Mouse (Mus musculus): ENCODE measurements at regions not wholly inside any gene's neighbourhood (a gene's known extent, or its start where the extent isn't known, plus 50 kb on each side); places are given as distances from the start of the nearest gene placed in this dataset.

DNA sequence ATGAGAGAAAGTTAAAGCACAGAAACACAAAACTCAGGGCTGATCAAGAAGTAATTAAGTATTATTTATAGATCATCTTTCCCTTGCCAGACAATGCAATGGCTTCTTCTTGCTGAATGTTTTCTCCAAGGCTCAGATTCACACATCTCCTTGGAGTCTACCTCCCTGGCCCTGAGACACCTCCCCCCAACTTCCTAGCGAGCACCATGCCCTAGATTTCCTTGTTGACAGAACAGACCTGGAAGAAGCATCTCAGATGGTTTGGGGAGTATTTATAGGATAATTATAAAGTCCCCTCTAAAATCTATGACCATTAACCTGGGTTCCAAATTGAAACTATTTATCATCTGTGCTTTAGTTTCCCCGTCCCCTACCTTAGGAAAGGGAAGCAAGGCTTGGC is 441.6 kb upstream of the Tnp1 start:
- H3K27me3 ChIP-seq, result peaks cover 4% of the 10 kb centered on the region; the same call in 1 of the 2 replicates
- WGBS, result 82% methylated on average over 2 of the region's 2 CpGs

DNA sequence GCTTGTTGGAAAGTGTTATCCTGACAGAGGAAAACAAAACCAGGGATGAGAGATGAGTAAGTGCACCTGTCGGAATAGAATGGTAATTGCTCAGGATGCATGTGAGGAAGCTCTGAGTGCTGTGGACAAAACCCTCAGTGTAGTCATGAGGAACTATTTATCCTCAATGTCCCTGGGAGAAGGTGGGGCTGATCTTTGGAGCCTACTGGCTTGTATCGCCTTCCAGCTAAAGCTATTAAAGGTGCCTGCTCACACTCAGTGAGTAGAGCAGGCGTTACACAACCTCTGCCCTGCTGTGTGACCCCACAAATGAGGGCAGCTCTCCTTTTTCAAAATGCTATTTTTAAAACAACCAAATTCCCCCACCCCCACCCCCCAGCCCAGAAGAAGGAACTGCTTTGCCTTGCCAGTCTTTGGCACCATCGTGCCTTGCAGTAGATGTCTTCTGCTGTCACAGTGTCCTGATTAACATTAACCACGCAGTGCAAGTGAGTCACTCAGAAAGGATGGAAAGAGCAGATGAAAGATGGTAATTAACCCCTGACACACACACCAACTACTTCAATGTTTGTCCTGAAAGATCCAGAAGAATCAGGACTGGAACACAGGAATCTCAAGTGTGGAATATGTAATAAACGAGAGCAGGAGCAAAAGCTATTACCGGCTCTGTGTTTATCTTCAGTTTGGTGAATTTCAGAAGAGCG is 440.8 kb upstream of the Tnp1 start:
- WGBS, result 88% methylated on average over 8 of the region's 8 CpGs
- no peaks in the 10 kb centered on the region; the same call in 1 of the 2 replicates for H3K4me1 ChIP-seq
- H3K27ac ChIP-seq (replicated peaks), result no peak overlapping the region
- H3K4me3 ChIP-seq, result no peak overlapping the region
- no peaks in the 10 kb centered on the region for H3K9me3 ChIP-seq
- H3K36me3 ChIP-seq, result no peaks in the 10 kb centered on the region
- ATAC-seq (ENCODE audit: low FRiP score, low read depth), result no peak
- H3K4me2 ChIP-seq (replicated peaks), result no peak overlapping the region
- peaks cover 2% of the 10 kb centered on the region; the same call in 1 of the 2 replicates for H3K27me3 ChIP-seq
- no peak overlapping the region for H3K9ac ChIP-seq (replicated peaks)

More for the DNA sequence above, 441.6 kb upstream of the Tnp1 start:
- Histone ChIP-seq H3K4me2 (replicated peaks) (no peak overlapping the region), H3K4me3 (no peak overlapping the region), H3K9ac (replicated peaks) (no peak overlapping the region), H3K4me1 (no peaks in the 10 kb centered on the region; the same call in 1 of the 2 replicates), H3K36me3 (no peaks in the 10 kb centered on the region), H3K27ac (replicated peaks) (no peak overlapping the region), H3K9me3 (no peaks in the 10 kb centered on the region)
- ATAC-seq (ENCODE audit: low FRiP score, low read depth), result no peak

DNA sequence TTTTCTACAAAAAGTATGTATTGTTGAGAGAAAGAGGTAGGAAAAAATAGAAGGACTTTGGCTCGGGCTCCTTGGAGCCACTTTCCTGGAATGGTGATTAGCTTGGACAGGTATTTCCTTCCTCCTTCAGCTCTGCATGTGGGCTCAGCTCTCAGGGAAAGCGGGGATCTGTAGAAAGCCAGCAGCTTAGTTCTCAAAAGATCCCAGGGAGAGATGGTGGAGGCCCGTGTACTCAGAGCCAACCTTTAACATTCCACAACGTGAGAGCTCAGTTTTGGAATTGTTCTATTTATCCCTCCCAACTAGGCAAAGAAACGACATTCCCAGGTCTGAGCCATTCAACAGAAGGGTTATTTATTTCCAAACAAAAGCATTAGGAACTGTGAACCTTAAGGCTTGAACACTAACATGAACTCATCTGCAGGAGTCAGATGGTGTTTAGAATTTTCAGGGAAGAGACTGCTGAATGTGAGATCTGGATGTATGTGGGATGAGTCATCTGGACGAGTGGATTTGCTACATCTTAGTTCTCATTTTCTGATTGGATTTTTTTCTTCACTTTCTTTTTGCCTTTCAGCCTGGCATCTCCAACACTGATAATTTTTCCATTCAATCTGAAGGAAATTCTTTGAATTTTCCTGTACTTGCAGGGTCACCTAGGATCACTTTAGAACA is 428.6 kb upstream of the Tnp1 start:
- no peaks in the 10 kb centered on the region for H3K27me3 ChIP-seq
- H3K4me3 ChIP-seq, result no peak overlapping the region
- 49% methylated on average over 6 of the region's 6 CpGs for WGBS
- no peak overlapping the region for H3K9ac ChIP-seq (replicated peaks)
- H3K9me3 ChIP-seq, result no peaks in the 10 kb centered on the region
- no peak overlapping the region for H3K27ac ChIP-seq (replicated peaks)
- H3K4me1 ChIP-seq, result no peaks in the 10 kb centered on the region
- no peak overlapping the region for H3K4me2 ChIP-seq (replicated peaks)
- no peak for ATAC-seq (ENCODE audit: low FRiP score, low read depth)
- H3K36me3 ChIP-seq, result no peaks in the 10 kb centered on the region

DNA sequence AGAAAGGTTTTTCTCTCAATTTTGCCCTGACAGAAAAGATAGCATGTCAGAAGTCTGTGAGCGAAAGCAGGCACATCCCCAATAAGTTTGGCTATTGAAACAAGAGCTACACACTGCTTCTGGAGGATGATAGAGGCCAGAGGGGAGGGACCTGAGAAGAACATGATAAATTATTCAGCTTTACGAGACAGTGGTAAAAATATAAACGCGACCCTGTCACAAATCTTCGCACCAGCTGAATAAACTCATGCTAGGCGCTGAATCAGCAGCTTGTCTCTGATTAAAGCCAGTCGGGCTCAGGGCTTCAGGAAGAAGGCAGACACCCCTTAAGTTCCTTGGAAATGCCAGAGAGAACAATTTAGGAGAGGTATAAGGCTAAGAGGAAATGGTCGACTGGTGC is 422.7 kb upstream of the Tnp1 start:
- WGBS, result 67% methylated on average over 8 of the region's 8 CpGs

DNA sequence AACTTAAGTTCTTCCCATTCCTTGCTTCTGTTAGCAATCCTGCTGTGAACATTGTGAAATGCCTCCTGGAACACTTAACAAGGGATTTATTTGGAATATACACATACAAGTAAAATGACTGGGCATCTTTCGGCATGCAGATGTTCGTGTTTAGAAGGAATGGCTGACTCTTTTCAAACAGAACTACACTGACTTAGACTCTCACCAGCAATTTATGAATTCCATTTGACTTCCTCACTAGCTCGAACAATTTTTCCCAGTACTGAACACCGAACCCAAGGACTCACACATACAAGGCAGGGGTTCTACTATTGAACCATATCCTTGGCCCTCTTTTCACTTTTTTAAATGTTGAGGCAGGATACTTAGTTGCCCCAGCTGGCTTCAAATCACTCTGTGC is 412.4 kb upstream of the Tnp1 start:
- 92% methylated on average over 4 of the region's 4 CpGs for WGBS
- ATAC-seq (ENCODE audit: low FRiP score, low read depth), result no peak
- H3K27ac ChIP-seq (replicated peaks), result no peak overlapping the region
- H3K36me3 ChIP-seq, result no peaks in the 10 kb centered on the region
- no peak overlapping the region for H3K9ac ChIP-seq (replicated peaks)
- no peaks in the 10 kb centered on the region for H3K9me3 ChIP-seq
- no peaks in the 10 kb centered on the region for H3K4me1 ChIP-seq
- no peaks in the 10 kb centered on the region for H3K27me3 ChIP-seq
- H3K4me2 ChIP-seq (replicated peaks), result no peak overlapping the region
- H3K4me3 ChIP-seq, result no peak overlapping the region

More for the DNA sequence above, 422.7 kb upstream of the Tnp1 start:
- Histone ChIP-seq H3K9me3 (no peaks in the 10 kb centered on the region), H3K4me2 (replicated peaks) (no peak overlapping the region), H3K36me3 (no peaks in the 10 kb centered on the region), H3K4me1 (no peaks in the 10 kb centered on the region), H3K27ac (replicated peaks) (no peak overlapping the region), H3K9ac (replicated peaks) (no peak overlapping the region), H3K4me3 (no peak overlapping the region), H3K27me3 (no peaks in the 10 kb centered on the region)
- ATAC-seq (ENCODE audit: low FRiP score, low read depth), result no peak

DNA sequence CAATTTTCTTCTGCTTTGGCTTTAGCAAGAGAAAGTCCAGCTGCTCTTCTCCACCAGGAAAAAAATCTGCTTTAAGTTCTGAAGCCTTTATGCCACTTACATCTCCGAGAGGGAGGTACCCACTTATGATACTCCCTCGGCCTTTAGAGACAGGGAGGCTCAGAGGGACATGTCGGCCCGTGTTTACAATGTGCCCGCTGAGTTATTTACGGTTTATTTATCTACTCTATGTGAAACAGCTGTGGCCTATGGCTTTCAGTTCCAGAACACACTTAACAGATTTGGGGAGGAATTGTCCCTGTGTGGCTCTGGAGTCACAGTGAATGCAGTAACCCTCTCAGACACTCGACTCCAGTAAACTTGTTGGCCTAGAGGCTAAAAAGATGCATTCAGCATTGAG is 409.3 kb upstream of the Tnp1 start:
- Histone ChIP-seq H3K4me2 (replicated peaks) (no peak overlapping the region), H3K4me1 (no peaks in the 10 kb centered on the region), H3K9ac (replicated peaks) (no peak overlapping the region), H3K9me3 (no peaks in the 10 kb centered on the region), H3K27ac (replicated peaks) (no peak overlapping the region), H3K27me3 (no peaks in the 10 kb centered on the region), H3K4me3 (no peak overlapping the region), H3K36me3 (no peaks in the 10 kb centered on the region)
- WGBS, result 72% methylated on average over 7 of the region's 7 CpGs
- ATAC-seq (ENCODE audit: low FRiP score, low read depth), result no peak

DNA sequence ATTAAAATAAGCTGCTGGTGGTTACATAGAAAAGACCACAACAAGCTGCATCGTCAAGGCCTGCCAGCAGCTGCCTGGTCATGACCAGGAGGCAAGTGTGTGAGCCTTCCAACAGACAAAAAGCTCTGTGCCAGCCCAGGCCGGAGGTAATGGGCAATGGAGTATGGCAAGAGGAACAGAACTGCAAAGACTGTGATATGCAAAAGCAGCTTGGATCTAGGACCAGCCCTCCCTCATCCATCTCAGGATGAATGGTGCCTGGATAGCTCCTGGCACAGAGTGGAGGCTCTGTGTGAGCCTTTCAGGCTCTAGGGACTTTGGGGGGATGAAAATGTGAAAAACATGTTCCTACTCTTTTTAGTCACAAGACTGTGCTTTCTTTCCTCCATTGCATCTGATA is 402.5 kb upstream of the Tnp1 start:
- Histone ChIP-seq H3K27me3 (no peaks in the 10 kb centered on the region), H3K9ac (replicated peaks) (no peak overlapping the region), H3K36me3 (no peaks in the 10 kb centered on the region), H3K9me3 (no peaks in the 10 kb centered on the region), H3K4me2 (replicated peaks) (no peak overlapping the region), H3K4me1 (no peaks in the 10 kb centered on the region), H3K4me3 (no peak overlapping the region), H3K27ac (replicated peaks) (no peak overlapping the region)
- WGBS, result 84% methylated on average over 2 of the region's 2 CpGs
- no peak for ATAC-seq (ENCODE audit: low FRiP score, low read depth)

DNA sequence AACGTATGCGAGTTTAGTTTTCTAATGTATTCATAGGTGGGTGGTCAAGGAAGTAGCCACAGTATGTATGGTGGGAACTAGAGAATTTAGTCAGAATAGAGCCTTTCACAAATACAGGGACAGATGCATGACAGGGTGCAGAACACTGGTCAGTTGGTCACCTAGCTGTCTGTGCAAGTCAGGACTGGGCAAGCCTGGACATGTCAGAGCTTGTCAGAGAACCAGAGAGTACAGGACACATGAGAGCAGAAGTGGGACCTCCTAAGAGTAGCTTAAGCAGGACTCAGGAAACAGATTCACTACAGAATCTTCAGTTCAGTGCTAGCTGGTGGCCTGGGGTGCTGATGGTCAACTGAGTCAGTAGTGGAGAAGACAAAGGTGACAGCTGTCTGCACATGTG is 395.7 kb upstream of the Tnp1 start:
- Histone ChIP-seq H3K27ac (replicated peaks) (no peak overlapping the region), H3K27me3 (no peaks in the 10 kb centered on the region), H3K9me3 (no peaks in the 10 kb centered on the region), H3K4me2 (replicated peaks) (no peak overlapping the region), H3K36me3 (no peaks in the 10 kb centered on the region), H3K4me3 (no peak overlapping the region), H3K4me1 (no peaks in the 10 kb centered on the region), H3K9ac (replicated peaks) (no peak overlapping the region)
- 98% methylated on average over 2 of the region's 2 CpGs for WGBS
- no peak for ATAC-seq (ENCODE audit: low FRiP score, low read depth)

DNA sequence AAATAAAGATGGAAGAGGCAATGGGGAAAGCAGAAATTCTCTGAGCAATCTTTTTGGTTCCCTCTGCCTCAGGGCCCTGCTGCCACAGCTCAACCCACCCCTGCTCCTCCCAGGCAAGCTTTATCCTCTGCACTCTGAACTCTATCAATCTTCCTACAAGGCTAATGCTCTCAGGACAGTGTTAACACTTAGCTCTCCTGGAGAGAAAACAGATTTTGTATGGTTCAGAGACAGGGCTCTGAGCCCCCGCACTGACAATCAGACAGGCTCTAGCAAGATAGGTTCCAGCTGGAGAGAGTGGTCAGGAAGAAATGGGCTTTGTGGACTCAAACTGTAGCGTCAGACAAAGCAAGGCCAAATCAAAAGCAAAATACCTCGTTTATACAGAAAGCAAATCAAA is 383.5 kb upstream of the Tnp1 start:
- Histone ChIP-seq H3K27ac (replicated peaks) (no peak overlapping the region), H3K4me3 (no peak overlapping the region), H3K9me3 (no peaks in the 10 kb centered on the region), H3K4me2 (replicated peaks) (no peak overlapping the region), H3K4me1 (no peaks in the 10 kb centered on the region), H3K36me3 (no peaks in the 10 kb centered on the region), H3K27me3 (no peaks in the 10 kb centered on the region), H3K9ac (replicated peaks) (no peak overlapping the region)
- 66% methylated on average over 3 of the region's 3 CpGs for WGBS
- ATAC-seq (ENCODE audit: low FRiP score, low read depth), result no peak

DNA sequence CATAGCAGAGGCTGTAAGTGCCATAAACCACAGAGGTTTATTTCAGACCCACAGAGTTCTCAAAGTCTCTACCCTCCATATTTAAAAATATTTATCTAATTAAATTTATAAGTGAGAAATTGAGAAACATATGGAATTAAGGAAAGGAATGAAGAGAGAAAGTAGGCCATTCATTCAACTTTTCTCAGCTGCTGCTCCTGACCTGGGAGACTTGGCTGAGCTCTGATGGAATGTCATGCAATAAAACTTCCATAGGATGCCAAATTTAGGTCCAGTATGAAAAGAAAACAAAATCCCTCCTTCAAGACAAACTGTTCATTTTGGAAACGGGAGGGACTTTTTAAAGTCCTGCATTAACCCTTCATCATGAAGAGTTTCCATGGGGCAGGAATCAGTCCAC is 379.3 kb upstream of the Tnp1 start:
- Histone ChIP-seq H3K27ac (replicated peaks) (no peak overlapping the region), H3K27me3 (no peaks in the 10 kb centered on the region), H3K9me3 (no peaks in the 10 kb centered on the region), H3K9ac (replicated peaks) (no peak overlapping the region), H3K4me2 (replicated peaks) (no peak overlapping the region), H3K36me3 (no peaks in the 10 kb centered on the region), H3K4me3 (no peak overlapping the region), H3K4me1 (no peaks in the 10 kb centered on the region)
- no peak for ATAC-seq (ENCODE audit: low FRiP score, low read depth)
- WGBS, result 79% methylated on average over 1 of the region's 1 CpGs

DNA sequence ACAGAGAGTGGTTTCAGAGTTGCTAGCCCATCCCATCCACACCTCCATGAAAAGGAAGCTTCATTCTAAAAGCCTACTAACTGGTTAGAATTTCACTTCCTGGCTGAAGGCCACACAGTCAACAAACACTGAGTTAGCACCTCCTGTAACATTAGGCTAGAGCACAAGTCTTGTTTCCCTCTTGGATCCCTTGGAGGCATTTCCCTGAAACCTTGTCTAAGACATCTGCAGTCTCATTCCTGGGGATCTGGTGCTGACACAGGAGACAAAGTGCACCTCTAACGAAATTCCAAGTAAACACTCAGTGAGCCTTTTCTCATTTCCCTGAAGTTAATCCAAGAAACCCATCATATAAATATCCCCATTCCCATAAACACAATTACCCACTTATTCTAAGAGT is 378.8 kb upstream of the Tnp1 start:
- no peak overlapping the region for H3K4me2 ChIP-seq (replicated peaks)
- ATAC-seq (ENCODE audit: low FRiP score, low read depth), result no peak
- WGBS, result 76% methylated on average over 1 of the region's 1 CpGs
- H3K9me3 ChIP-seq, result no peaks in the 10 kb centered on the region
- H3K9ac ChIP-seq (replicated peaks), result no peak overlapping the region
- H3K36me3 ChIP-seq, result no peaks in the 10 kb centered on the region
- H3K27ac ChIP-seq (replicated peaks), result no peak overlapping the region
- H3K4me3 ChIP-seq, result no peak overlapping the region
- no peaks in the 10 kb centered on the region for H3K4me1 ChIP-seq
- H3K27me3 ChIP-seq, result no peaks in the 10 kb centered on the region

DNA sequence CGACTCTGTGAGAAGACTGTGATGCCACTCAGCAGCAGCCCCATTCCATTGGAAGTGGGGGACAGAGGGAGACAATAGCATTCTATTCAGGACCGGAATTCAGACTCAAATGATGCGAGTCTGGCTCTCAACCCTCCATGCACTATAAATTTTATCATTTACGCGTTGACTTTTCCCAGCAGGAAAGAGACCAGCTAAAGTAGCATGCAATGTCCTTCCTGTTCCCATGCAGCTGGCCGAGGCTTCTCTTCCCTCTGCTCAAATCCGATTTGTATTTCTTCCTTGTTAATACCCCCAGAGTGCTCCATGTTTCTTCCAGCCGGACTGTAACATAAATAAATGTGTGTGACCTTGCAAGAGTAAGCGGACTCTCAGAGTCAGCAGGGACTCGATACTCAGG is 376.4 kb upstream of the Tnp1 start:
- Histone ChIP-seq H3K4me2 (replicated peaks) (no peak overlapping the region), H3K27ac (replicated peaks) (no peak overlapping the region), H3K36me3 (no peaks in the 10 kb centered on the region), H3K9me3 (no peaks in the 10 kb centered on the region), H3K4me3 (no peak overlapping the region), H3K27me3 (no peaks in the 10 kb centered on the region), H3K4me1 (no peaks in the 10 kb centered on the region), H3K9ac (replicated peaks) (no peak overlapping the region)
- ATAC-seq (ENCODE audit: low FRiP score, low read depth), result no peak
- WGBS, result 85% methylated on average over 10 of the region's 10 CpGs

DNA sequence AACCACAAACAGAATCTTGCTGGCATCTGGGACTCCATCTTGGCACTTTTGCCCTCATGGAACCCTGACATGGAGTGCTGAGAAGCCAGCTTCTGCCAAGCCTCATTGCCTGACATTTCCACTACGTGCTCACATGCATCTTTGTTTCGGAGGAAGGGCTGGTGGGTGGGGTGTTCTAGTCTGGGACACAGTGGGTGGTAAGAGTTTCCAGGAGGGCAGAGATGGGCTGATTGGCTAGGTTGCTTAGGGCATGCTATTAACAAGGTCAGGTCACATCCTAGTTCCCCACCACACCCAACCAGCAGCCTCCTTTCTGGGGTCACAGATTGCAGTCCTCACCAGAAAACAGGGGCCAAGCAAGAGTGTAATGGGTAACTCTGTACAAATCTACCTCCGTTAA is 374.3 kb upstream of the Tnp1 start:
- Histone ChIP-seq H3K27ac (replicated peaks) (no peak overlapping the region), H3K4me3 (no peak overlapping the region), H3K9me3 (no peaks in the 10 kb centered on the region), H3K4me1 (no peaks in the 10 kb centered on the region), H3K36me3 (no peaks in the 10 kb centered on the region), H3K27me3 (no peaks in the 10 kb centered on the region), H3K9ac (replicated peaks) (no peak overlapping the region), H3K4me2 (replicated peaks) (no peak overlapping the region)
- 82% methylated on average over 3 of the region's 3 CpGs for WGBS
- no peak for ATAC-seq (ENCODE audit: low FRiP score, low read depth)
